In the genomic region with DNA sequence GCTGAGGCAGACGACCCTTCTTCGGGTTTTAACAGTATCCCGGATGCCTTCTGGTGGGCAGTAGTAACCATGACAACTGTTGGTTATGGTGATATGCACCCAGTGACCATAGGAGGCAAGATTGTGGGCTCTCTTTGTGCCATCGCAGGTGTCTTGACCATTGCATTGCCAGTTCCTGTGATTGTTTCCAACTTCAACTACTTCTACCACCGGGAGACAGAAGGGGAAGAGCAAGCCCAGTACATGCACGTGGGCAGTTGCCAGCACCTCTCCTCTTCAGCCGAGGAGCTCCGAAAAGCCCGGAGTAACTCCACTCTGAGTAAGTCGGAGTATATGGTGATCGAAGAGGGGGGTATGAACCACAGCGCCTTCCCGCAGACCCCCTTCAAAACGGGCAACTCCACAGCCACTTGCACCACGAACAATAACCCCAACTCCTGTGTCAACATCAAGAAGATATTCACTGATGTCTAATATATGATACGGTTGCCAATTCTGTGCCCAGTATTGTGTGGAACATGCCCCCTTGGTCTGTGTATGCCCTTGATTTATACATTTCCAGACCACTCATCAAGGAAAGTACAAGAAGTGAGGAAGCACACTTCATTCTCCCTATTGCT, we compare ENCODE assay signal across 8 mouse cellular contexts. TPM values are rescaled to one million over a fixed set of nuclear protein-coding genes. Genes with fewer than 3 reads are reported as not detected.
DNase-seq lines count a peak whose midpoint lies in the region; ATAC-seq and TF ChIP-seq lines count a peak whose summit lies in the region.

No protein-coding gene starts in this region.

- no peaks in the 10 kb centered on the region for H3K9me3 ChIP-seq in embryonic facial prominence, embryonic 12.5 days
- H3K9me3 ChIP-seq in hindbrain, postnatal 0 days (ENCODE audit: low read length) = no peaks in the 10 kb centered on the region
- H3K9me3 ChIP-seq in midbrain, embryonic 10.5 days (replicated peaks) = no peaks in the 10 kb centered on the region

- H3K27ac ChIP-seq in embryonic facial prominence, embryonic 12.5 days = no peak overlapping the region
- H3K27ac ChIP-seq in hindbrain, postnatal 0 days = no peak overlapping the region
- no peak overlapping the region for H3K27ac ChIP-seq in midbrain, embryonic 10.5 days (replicated peaks)

- H3K36me3 ChIP-seq in embryonic facial prominence, embryonic 12.5 days = no peaks in the 10 kb centered on the region
- H3K36me3 ChIP-seq in hindbrain, postnatal 0 days (ENCODE audit: insufficient read depth, low read length) = no peaks in the 10 kb centered on the region
- H3K36me3 ChIP-seq in midbrain, embryonic 10.5 days = no peaks in the 10 kb centered on the region

- peaks cover 11% of the 10 kb centered on the region for H3K27me3 ChIP-seq in embryonic facial prominence, embryonic 12.5 days
- H3K27me3 ChIP-seq in hindbrain, postnatal 0 days (ENCODE audit: insufficient read depth, low read length) = no peaks in the 10 kb centered on the region
- H3K27me3 ChIP-seq in midbrain, embryonic 10.5 days (ENCODE audit: low read depth, poor library complexity, severe bottlenecking) = peaks cover 15% of the 10 kb centered on the region

- no peak for TF ChIP-seq CTCF in lung, adult 2 months (IDR thresholded peaks at IDR 0.05; ENCODE audit: insufficient read depth, low read length)
- no peak for TF ChIP-seq CTCF in hindbrain, postnatal 0 days (IDR thresholded peaks at IDR 0.05; ENCODE audit: low read depth)

- intact Hi-C loops in gastrocnemius, postnatal 36 days (cut with DNase I) = no loop called here

- WGBS in lung, adult 2 months = 55% methylated on average over 16 of the region's 16 CpGs
- WGBS in embryonic facial prominence, embryonic 12.5 days = 81% methylated on average over 16 of the region's 16 CpGs
- WGBS in hindbrain, postnatal 0 days = 57% methylated on average over 16 of the region's 16 CpGs
- WGBS in midbrain, embryonic 10.5 days = 79% methylated on average over 16 of the region's 16 CpGs

- H3K4me1 ChIP-seq in lung, adult 2 months (ENCODE audit: control insufficient read depth, insufficient read depth, low read length) = no peaks in the 10 kb centered on the region; the same call in 1 of the 2 replicates
- H3K4me1 ChIP-seq in embryonic facial prominence, embryonic 12.5 days = peaks cover 2% of the 10 kb centered on the region; the same call in 1 of the 2 replicates
- H3K4me1 ChIP-seq in hindbrain, postnatal 0 days (ENCODE audit: insufficient read depth, low read length) = peaks cover 12% of the 10 kb centered on the region; the same call in 1 of the 2 replicates
- peaks cover 67% of the 10 kb centered on the region for H3K4me1 ChIP-seq in midbrain, embryonic 10.5 days

- no peak for DNase-seq in lung, adult 2 months
- no peak for DNase-seq in lung, postnatal 36 days
- DNase-seq in hindbrain, postnatal 0 days (ENCODE audit: low spot score) = peak; percentile 44
- DNase-seq in midbrain, embryonic 10.5 days (ENCODE audit: low spot score) = peak; percentile 14
- DNase-seq in thymus, postnatal 14 days = peak; percentile 45
- no peak for DNase-seq in urinary bladder, adult 2 months (ENCODE audit: low spot score)
- no peak for DNase-seq in gastrocnemius, postnatal 36 days

- ATAC-seq in embryonic facial prominence, embryonic 12.5 days (ENCODE audit: insufficient number of reproducible peaks, insufficient read depth, low FRiP score, low TSS enrichment) = no peak
- no peak for ATAC-seq in hindbrain, postnatal 0 days

- peak overlapping the region; percentile 41 for H3K4me3 ChIP-seq in lung, adult 2 months (replicated peaks; ENCODE audit: extremely low read depth, low read depth, low read length)
- H3K4me3 ChIP-seq in embryonic facial prominence, embryonic 12.5 days = no peak overlapping the region
- peak overlapping the region; percentile 76 for H3K4me3 ChIP-seq in hindbrain, postnatal 0 days (ENCODE audit: low read length)
- peak overlapping the region; percentile 78 for H3K4me3 ChIP-seq in midbrain, embryonic 10.5 days

- H3K4me2 ChIP-seq in embryonic facial prominence, embryonic 12.5 days (replicated peaks) = peak overlapping the region; percentile 93
- peak overlapping the region; percentile 85 for H3K4me2 ChIP-seq in hindbrain, postnatal 0 days (ENCODE audit: low read depth, low read length)

- TF ChIP-seq POLR2A in lung, adult 2 months (IDR thresholded peaks at IDR 0.05; ENCODE audit: borderline replicate concordance, extremely low read depth, low read depth, low read length) = no peak

- no peak overlapping the region for H3K9ac ChIP-seq in embryonic facial prominence, embryonic 12.5 days
- 0 out of 2 replicates have a peak overlapping the region, but pooled peaks have one; percentile 86 for H3K9ac ChIP-seq in hindbrain, postnatal 0 days (replicated peaks; ENCODE audit: low read length)

RNA-seq across cellular contexts. Expression of a gene that starts 1.7 kb away (rescaled TPM):
- 16.6 and 18.2 TPM in 2 replicates for polyA plus RNA-seq in lung, adult 2 months (2012; rRNA removed)
- 3.6 and 4.1 TPM in 2 replicates for polyA plus RNA-seq in embryonic facial prominence, embryonic 12.5 days (2016; fragmentation: Nextera tagmentation; extraction: Ambion mirVana)
- total RNA-seq in hindbrain, postnatal 0 days (2014; rRNA removed) = 52.0 and 53.9 TPM in 2 replicates
- polyA plus RNA-seq in hindbrain, postnatal 0 days (2015; fragmentation: Nextera tagmentation; extraction: Ambion mirVana) = 9.2 and 11.3 TPM in 2 replicates
- polyA plus RNA-seq in midbrain, embryonic 10.5 days (2016; fragmentation: Nextera tagmentation; extraction: Ambion mirVana) = 3.2 and 3.4 TPM in 2 replicates
- polyA plus RNA-seq in urinary bladder, adult 2 months (2012; rRNA removed) = 0.18 and 0.19 TPM in 2 replicates
- total RNA-seq in gastrocnemius, postnatal 36 days (2021) = under 1 TPM in 1 of 2 experiments, not detected in 1; 0.54 TPM

Comparison
In these comparisons a context has a peak if more than half of its experiments do, and no peak if none do; other contexts are left out.
1. DNase-seq: peak in hindbrain, postnatal 0 days (single experiment), midbrain, embryonic 10.5 days (single experiment) and thymus, postnatal 14 days (single experiment); none in lung, adult 2 months (single experiment), lung, postnatal 36 days (single experiment), urinary bladder, adult 2 months (single experiment) and gastrocnemius, postnatal 36 days (0 of 2).